Mouse (Mus musculus): ENCODE measurements around the gene Cand2.
A peak's percentile ranks its signal among the peaks of the same experiment; 100 is the strongest.

- TF ChIP-seq EP300 (IDR thresholded peaks at IDR 0.05) (no peak), CTCF (IDR thresholded peaks at IDR 0.05) (peak; percentile 17)
Observed at GRCm38 (mm10) chr6:115732341-115732928, 41.9 kb upstream of the Cand2 start.
